Mouse (Mus musculus) hindbrain, postnatal 0 days (tissue): ENCODE data around the gene Ehd1. TPM values are rescaled to one million over a fixed set of nuclear protein-coding genes. Genes with fewer than 3 reads are reported as not detected.

ENCODE experiments used
- ATAC-seq: fragments of 200-750 bp; cut with Nextera tagmentation; 2 replicates; pipeline ENCODE4 v1.8.0; 2017; ENCODE audit warnings: mild to moderate bottlenecking, moderate TSS enrichment, moderate library complexity
- DNase-seq: peaks from one replicate; pipeline ENCODE4 v3.0.0-alpha.2; 2015; ENCODE audit warnings: low spot score
- H3K27ac ChIP-seq: fragments of 300-500 bp; sonication (generic); 2 replicates; pipeline ENCODE4 v1.5.1; 2014; ENCODE audit warnings: mild to moderate bottlenecking
- H3K27me3 ChIP-seq: fragments of 300-500 bp; sonication (generic); 2 replicates; pipeline ENCODE4 v1.6.1; 2014; ENCODE audit warnings: low read length, mixed read lengths; ENCODE audit not compliant: insufficient read depth
- H3K36me3 ChIP-seq: fragments of 300-500 bp; sonication (generic); 2 replicates; pipeline ENCODE4 v1.6.1; 2014; ENCODE audit warnings: low read length, mixed read lengths; ENCODE audit not compliant: insufficient read depth
- H3K4me1 ChIP-seq: fragments of 300-500 bp; sonication (generic); 2 replicates; pipeline ENCODE4 v1.6.1; 2014; ENCODE audit warnings: antibody characterized with exemption, low read length, mixed read lengths; ENCODE audit not compliant: insufficient read depth
- H3K4me2 ChIP-seq: fragments of 300-500 bp; sonication (generic); 2 replicates; pipeline ENCODE4 v1.6.1; 2014; ENCODE audit warnings: low read depth, mild to moderate bottlenecking, low read length, moderate library complexity, mixed read lengths
- H3K4me3 ChIP-seq: fragments of 300-500 bp; sonication (generic); 2 replicates; pipeline ENCODE4 v1.5.1; 2014; ENCODE audit warnings: low read length
- H3K9ac ChIP-seq: fragments of 300-500 bp; sonication (generic); replicated peaks from 2 replicates; pipeline ENCODE4 v1.6.1; 2014; ENCODE audit warnings: mild to moderate bottlenecking, low read length, moderate library complexity, mixed read lengths
- H3K9me3 ChIP-seq: fragments of 300-500 bp; sonication (generic); 2 replicates; pipeline ENCODE4 v1.6.1; 2016; ENCODE audit warnings: low read length, mixed read lengths
- CTCF ChIP-seq: IDR thresholded peaks from 2 replicates; pipeline ENCODE4 v1.5.1; 2016; ENCODE audit warnings: antibody characterized with exemption, control low read depth, low read depth
- WGBS: fragments of 180-500 bp; shearing (Covaris S2); extraction: QIAGEN DNeasy Blood & Tissue Kit; methylation state at CpG from one replicate; pipeline ENCODE4 v1.1.7; 2014; 5-methylcytosine and 5-hydroxymethylcytosine counted together
- polyA plus RNA-seq: library from polyadenylated mRNA; unstranded; fragments of >200 nt; fragmentation: Nextera tagmentation; extraction: Ambion mirVana; gene quantifications from 2 replicates; pipeline ENCODE4 v1.2.1, GENCODE M21; 2015
- total RNA-seq: library from RNA; depleted of rRNA; stranded (reverse); fragments of >200 nt; gene quantifications from 2 replicates; pipeline ENCODE4 v1.2.3, GENCODE M21; 2014

The Ehd1 gene
- total and polyA plus RNA-seq, 2 experiments from 2014 or later = 77.5 to 135 TPM

DNA sequence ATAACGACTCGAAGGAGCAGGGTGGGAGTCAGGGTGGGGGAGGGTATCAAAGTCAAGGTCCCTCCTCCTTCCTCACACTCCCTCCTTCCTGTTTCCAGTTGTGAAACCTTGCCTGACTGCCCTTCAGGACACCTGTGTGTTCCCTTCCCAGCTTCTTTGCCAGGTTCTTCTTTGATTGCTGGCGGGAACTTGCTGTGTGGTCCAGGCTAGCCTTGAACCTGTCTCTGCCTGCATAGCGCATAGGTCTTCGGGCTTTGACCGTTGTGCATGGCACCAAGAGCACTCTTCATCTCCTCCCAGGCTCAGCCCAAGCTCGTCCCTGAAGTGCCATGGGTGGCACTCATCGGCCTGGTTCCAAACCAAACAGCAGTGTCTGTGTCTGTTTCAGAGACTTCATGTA is 11.6 kb upstream of the Ehd1 start:
- Histone ChIP-seq H3K4me3 (no peak overlapping the region), H3K9me3 (no peaks in the 10 kb centered on the region), H3K9ac (no peak overlapping the region), H3K27ac (no peak overlapping the region), H3K4me2 (no peak overlapping the region), H3K27me3 (no peaks in the 10 kb centered on the region), H3K4me1 (no peaks in the 10 kb centered on the region), H3K36me3 (peaks cover 20% of the 10 kb centered on the region; the same call in 1 of the 2 replicates)
- TF ChIP-seq CTCF = no peak
- no peak for ATAC-seq
- 85% methylated on average over 8 of the region's 8 CpGs for WGBS
- no peak for DNase-seq

DNA sequence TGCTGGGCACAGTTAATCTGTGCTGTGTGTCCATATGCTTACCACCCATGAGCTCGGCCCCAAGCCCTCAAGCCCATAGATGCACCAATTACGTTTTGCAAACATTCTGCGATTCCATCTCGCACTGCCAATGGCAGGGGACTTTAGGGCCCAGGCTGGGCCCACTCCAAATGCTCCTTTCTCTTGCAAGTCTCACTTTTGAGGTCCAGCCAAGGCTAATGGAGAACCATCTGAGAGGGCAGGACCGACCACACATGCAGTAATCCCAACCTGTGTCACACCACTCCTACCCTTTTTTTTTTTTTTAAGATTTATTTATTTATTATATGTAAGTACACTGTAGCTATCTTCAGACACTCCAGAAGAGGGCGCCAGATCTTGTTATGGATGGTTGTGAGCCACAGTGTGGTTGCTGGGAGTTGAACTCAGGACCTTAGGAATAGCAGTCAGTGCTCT is 10.8 kb upstream of the Ehd1 start:
- no peak overlapping the region for H3K27ac ChIP-seq
- 53% methylated on average over 6 of the region's 6 CpGs for WGBS
- ATAC-seq (no peak), DNase-seq (no peak)
- H3K27me3 ChIP-seq = no peaks in the 10 kb centered on the region
- no peaks in the 10 kb centered on the region for H3K9me3 ChIP-seq
- no peak for TF ChIP-seq CTCF
- peaks cover 14% of the 10 kb centered on the region; the same call in 1 of the 2 replicates for H3K36me3 ChIP-seq
- no peaks in the 10 kb centered on the region for H3K4me1 ChIP-seq
- no peak overlapping the region for H3K4me2 ChIP-seq
- H3K4me3 ChIP-seq = no peak overlapping the region
- H3K9ac ChIP-seq = no peak overlapping the region

DNA sequence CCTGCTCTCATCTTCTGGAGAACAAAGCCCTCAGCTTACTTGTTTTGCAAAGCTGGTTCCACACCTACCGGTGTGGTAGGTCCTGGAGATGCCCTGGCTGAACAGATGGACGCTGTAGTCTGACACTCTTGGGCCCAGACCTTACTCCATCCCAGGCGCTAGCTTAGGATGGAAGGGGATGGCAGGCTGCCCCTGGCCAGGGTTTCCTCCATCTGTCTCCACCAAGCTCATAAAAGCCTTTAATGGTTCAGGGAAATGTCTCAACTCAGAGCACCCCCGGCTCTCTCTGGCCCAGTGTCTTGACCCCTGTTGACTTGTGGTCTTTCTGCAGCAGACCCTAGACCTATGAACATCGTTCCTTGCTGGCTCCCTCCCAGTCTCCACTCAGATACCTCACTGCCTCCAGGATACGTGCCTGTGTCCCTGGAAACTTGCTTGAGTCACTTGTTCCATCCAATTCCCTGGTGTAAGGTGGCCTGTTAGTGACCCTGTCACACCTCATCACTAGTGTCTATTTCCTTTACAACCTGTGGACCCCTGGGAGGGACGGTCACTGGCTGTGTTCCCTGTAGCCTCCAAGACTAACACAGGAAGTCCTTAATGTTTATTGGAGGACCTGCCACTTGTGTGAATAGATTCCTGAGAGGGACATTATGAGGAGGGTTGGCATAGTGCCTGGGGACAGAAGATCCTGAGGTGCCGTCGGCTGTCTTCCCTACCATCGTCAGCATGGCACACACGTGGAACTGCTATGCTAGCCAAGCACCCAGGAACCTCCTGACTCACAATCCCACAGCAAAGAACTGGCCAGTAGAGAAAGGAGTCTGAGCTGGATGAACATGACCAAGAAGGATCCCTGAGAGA is 9.0 kb upstream of the Ehd1 start:
- no peaks in the 10 kb centered on the region for H3K9me3 ChIP-seq

DNA sequence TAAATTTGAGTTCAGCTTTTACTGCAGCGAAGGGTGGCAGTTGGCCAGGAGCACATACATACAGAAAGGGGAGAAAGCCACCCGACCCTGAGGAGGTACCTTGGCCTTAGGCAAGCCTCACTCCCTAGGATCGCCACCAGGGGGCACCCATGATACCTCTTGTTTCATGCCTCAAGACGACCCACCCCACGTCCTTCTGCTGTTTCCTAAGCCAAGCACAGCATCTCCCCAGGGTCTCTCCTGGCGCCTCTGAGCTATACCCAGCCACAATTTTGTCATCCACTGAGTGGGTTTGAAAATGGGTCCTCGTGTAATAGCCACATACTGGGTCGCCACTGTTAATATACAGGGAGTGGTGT is 8.4 kb upstream of the Ehd1 start:
- H3K27ac ChIP-seq = no peak overlapping the region
- TF ChIP-seq CTCF = peak; percentile 91
- H3K9me3 ChIP-seq = no peaks in the 10 kb centered on the region
- ATAC-seq (peak; percentile 70; the same call in 1 of the 2 replicates), DNase-seq (peak; percentile 90)
- H3K4me1 ChIP-seq = no peaks in the 10 kb centered on the region
- H3K9ac ChIP-seq = no peak overlapping the region
- no peaks in the 10 kb centered on the region for H3K36me3 ChIP-seq
- H3K4me3 ChIP-seq = no peak overlapping the region
- no peak overlapping the region for H3K4me2 ChIP-seq
- H3K27me3 ChIP-seq = no peaks in the 10 kb centered on the region
- 13% methylated on average over 8 of the region's 8 CpGs for WGBS

More for the DNA sequence above, 9.0 kb upstream of the Ehd1 start:
- Histone ChIP-seq H3K4me1 (no peaks in the 10 kb centered on the region), H3K27me3 (no peaks in the 10 kb centered on the region), H3K36me3 (no peaks in the 10 kb centered on the region; the same call in 1 of the 2 replicates), H3K27ac (peak overlapping the region; percentile 58; the same call in 1 of the 2 replicates), H3K4me3 (no peak overlapping the region), H3K9ac (no peak overlapping the region), H3K4me2 (no peak overlapping the region)
- WGBS = 42% methylated on average over 11 of the region's 11 CpGs
- no peak for TF ChIP-seq CTCF
- DNase-seq = peak; percentile 47
- no peak for ATAC-seq

DNA sequence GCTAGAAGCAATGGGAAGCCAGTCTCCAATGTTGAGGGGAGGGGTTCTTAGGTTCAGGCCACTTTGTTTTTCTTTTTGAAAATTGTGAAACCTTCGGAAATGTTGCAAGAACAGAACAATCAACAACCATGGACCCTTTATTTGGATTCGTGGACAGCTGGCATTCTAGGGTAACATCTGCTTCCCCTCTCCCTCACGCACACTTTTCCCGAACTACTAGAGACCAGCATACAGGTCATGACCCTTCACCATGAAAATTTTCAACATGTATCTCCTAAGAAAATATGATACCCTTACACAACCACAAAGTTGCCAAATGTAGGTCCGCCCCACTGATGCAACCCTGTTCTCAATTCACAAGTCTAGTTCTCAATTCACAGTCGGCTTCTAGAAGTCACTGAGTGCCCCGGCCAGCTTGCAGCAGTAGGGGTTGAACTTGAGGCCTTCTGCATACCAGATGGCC is 7.8 kb upstream of the Ehd1 start:
- TF ChIP-seq CTCF = no peak
- H3K27me3 ChIP-seq = no peaks in the 10 kb centered on the region
- H3K36me3 ChIP-seq = no peaks in the 10 kb centered on the region
- no peak overlapping the region for H3K9ac ChIP-seq
- 81% methylated on average over 7 of the region's 7 CpGs for WGBS
- H3K4me2 ChIP-seq = no peak overlapping the region
- ATAC-seq = no peak
- no peaks in the 10 kb centered on the region for H3K9me3 ChIP-seq
- no peak for DNase-seq
- H3K4me1 ChIP-seq = no peaks in the 10 kb centered on the region
- no peak overlapping the region for H3K4me3 ChIP-seq
- no peak overlapping the region for H3K27ac ChIP-seq

DNA sequence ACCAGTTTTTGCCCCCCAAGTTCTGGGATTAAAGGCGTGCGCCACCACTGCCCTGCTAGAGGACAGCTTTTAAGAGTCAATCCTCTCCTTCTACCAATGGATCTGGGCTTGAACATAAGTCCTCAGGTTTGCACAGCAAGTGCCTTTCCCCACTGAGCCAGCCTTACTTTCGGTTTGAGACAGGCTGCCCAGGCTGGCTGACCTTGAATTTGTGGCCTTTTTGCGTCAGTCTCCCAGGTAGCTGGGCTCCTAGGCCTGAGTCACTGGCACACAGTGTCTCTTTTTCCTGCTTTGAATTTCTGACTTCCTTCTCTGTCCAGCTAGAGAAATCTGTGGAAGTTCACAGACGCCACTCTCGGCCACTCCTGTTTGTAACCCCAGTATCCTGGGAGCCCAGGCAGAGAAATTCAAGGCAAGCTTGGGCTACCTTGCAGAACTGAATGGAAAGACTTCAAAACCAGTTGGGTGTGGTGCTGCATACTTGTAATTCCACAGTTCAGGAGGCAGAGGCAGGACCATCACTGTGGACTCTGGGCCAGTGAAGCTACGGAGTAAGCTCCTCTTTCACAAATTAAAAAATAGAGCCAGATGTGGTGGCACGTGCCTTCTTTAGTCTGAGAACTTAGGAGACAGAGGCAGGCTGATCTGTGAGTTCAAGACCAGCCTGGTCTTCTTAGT is 6.6 kb upstream of the Ehd1 start:
- ATAC-seq (no peak), DNase-seq (no peak)
- no peaks in the 10 kb centered on the region for H3K36me3 ChIP-seq
- no peaks in the 10 kb centered on the region for H3K9me3 ChIP-seq
- no peaks in the 10 kb centered on the region for H3K27me3 ChIP-seq
- WGBS = 89% methylated on average over 8 of the region's 8 CpGs
- H3K27ac ChIP-seq = no peak overlapping the region
- H3K4me1 ChIP-seq = no peaks in the 10 kb centered on the region
- H3K4me3 ChIP-seq = no peak overlapping the region
- TF ChIP-seq CTCF = no peak
- H3K9ac ChIP-seq = no peak overlapping the region
- H3K4me2 ChIP-seq = no peak overlapping the region

DNA sequence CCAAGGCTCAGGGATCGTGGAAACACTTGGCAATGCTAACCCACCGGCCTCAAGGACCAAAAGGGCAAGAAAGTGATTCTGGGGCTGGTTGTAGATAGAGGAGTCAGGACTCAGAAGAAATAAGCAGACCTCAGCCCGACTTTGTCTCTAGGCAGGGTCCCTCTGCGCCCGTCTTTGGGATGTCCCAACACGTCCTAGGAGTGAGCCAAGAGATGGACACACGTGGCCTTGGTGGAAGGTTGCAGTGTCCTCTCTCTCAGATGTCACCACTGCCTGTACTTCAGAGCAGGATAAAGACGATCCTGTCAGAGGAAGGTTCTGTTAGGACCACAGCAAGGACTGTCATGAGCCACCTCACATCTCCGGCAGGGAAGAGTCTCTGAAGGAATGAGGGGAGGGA is 5.9 kb upstream of the Ehd1 start:
- Histone ChIP-seq H3K4me3 (no peak overlapping the region), H3K36me3 (no peaks in the 10 kb centered on the region), H3K9me3 (no peaks in the 10 kb centered on the region), H3K27me3 (no peaks in the 10 kb centered on the region), H3K4me2 (no peak overlapping the region), H3K4me1 (peaks cover 1% of the 10 kb centered on the region), H3K27ac (no peak overlapping the region), H3K9ac (no peak overlapping the region)
- no peak for TF ChIP-seq CTCF
- 59% methylated on average over 9 of the region's 9 CpGs for WGBS
- ATAC-seq (no peak), DNase-seq (no peak)
